26 mouse cellular contexts compared by ENCODE assay signal in genomic region chr9:102356516-102356915, GRCm38 (mm10). TPM values are rescaled to one million over a fixed set of nuclear protein-coding genes. Genes with fewer than 3 reads are reported as not detected.
DNase-seq lines count a peak whose midpoint lies in the region; ATAC-seq lines count a peak whose summit lies in the region.
"Had no signal": no experiment of that assay in that cellular context is flagged by ENCODE, and none has a peak within 500 bp of the region (broad histone marks: within the 10 kb centered on the region; RNA-seq: fewer than 3 reads in every experiment).

No protein-coding gene starts in this region.

- no peak overlapping the region for H3K27ac ChIP-seq in forebrain, embryonic 10.5 days
- no peak overlapping the region for H3K27ac ChIP-seq in forebrain, embryonic 12.5 days
- H3K27ac ChIP-seq in liver, embryonic 11.5 days (ENCODE audit: low read depth, low read length) = no peak overlapping the region
- H3K27ac ChIP-seq in liver, embryonic 12.5 days = no peak overlapping the region
- H3K27ac ChIP-seq: embryonic facial prominence, embryonic 10.5 days; embryonic facial prominence, embryonic 12.5 days had no signal

- no peak for ATAC-seq in forebrain, embryonic 12.5 days (ENCODE audit: low FRiP score)
- ATAC-seq in liver, embryonic 11.5 days (replicated peaks; ENCODE audit: low FRiP score) = no peak
- no peak for ATAC-seq in liver, embryonic 12.5 days
- ATAC-seq: activated CD4-positive, CD25-positive, alpha-beta regulatory T cell, adult 4 months; CD4-positive, CD25-positive, alpha-beta regulatory T cell, adult 4 months; forebrain, embryonic 14.5 days; forebrain, postnatal 0 days; Patski had no signal

- H3K9ac ChIP-seq in forebrain, embryonic 12.5 days = no peak overlapping the region
- no peak overlapping the region for H3K9ac ChIP-seq in liver, embryonic 11.5 days (ENCODE audit: low read depth, low read length)
- H3K9ac ChIP-seq in liver, embryonic 12.5 days = no peak overlapping the region
- H3K9ac ChIP-seq: embryonic facial prominence, embryonic 12.5 days; forebrain, postnatal 0 days had no signal

- H3K9me3 ChIP-seq in forebrain, embryonic 10.5 days = no peaks in the 10 kb centered on the region
- no peaks in the 10 kb centered on the region for H3K9me3 ChIP-seq in forebrain, embryonic 12.5 days
- H3K9me3 ChIP-seq in liver, embryonic 11.5 days (ENCODE audit: control insufficient read depth, low read length) = no peaks in the 10 kb centered on the region
- H3K9me3 ChIP-seq in liver, embryonic 12.5 days (replicated peaks) = no peaks in the 10 kb centered on the region
- H3K9me3 ChIP-seq: embryonic facial prominence, embryonic 10.5 days; embryonic facial prominence, embryonic 12.5 days had no signal

- peak; percentile 9 for DNase-seq in forebrain, embryonic 10.5 days (ENCODE audit: extremely low spot score, low spot score)
- DNase-seq in heart, adult 11 months = peak; percentile 76
- DNase-seq in heart, postnatal 36 days = no peak
- peak; percentile 22 for DNase-seq in liver, embryonic 11.5 days (ENCODE audit: low spot score)
- DNase-seq in testis, postnatal 10 days (ENCODE audit: low spot score) = peak; percentile 35
- no peak for DNase-seq in testis, postnatal 14 days (ENCODE audit: low spot score)
- DNase-seq: adrenal gland, adult 8-10 months; adrenal gland, postnatal 14 days; adrenal gland, postnatal 36 days; B cell, adult 2 months; cerebellum, adult 11-12 months; cerebellum, adult 2 months; cerebellum, adult 9-10 months; cerebellum, postnatal 10 days; cerebellum, postnatal 25 days; forebrain, postnatal 0 days had no signal

- intact Hi-C loops in heart, postnatal 36 days (cut with DNase I) = loop anchor here (10.0 kb wide), 2 partner anchors 322 to 432 kb away; no protein-coding TSS in a partner anchor

- 85% methylated on average over 10 of the region's 10 CpGs for WGBS in forebrain, embryonic 10.5 days
- 76% methylated on average over 10 of the region's 10 CpGs for WGBS in forebrain, embryonic 12.5 days
- WGBS in liver, embryonic 11.5 days = 34% methylated on average over 10 of the region's 10 CpGs
- 33% methylated on average over 10 of the region's 10 CpGs for WGBS in liver, embryonic 12.5 days (ENCODE audit: insufficient replicate concordance)

- peaks cover 31% of the 10 kb centered on the region for H3K4me1 ChIP-seq in forebrain, embryonic 10.5 days
- peaks cover 18% of the 10 kb centered on the region for H3K4me1 ChIP-seq in forebrain, embryonic 12.5 days
- no peaks in the 10 kb centered on the region for H3K4me1 ChIP-seq in liver, embryonic 11.5 days (replicated peaks; ENCODE audit: control insufficient read depth, insufficient read depth, low read length)
- peaks cover 11% of the 10 kb centered on the region; the same call in 1 of the 2 replicates for H3K4me1 ChIP-seq in liver, embryonic 12.5 days

- no peaks in the 10 kb centered on the region for H3K36me3 ChIP-seq in forebrain, embryonic 10.5 days (replicated peaks)
- H3K36me3 ChIP-seq in forebrain, embryonic 12.5 days (replicated peaks) = no peaks in the 10 kb centered on the region
- H3K36me3 ChIP-seq in liver, embryonic 11.5 days (ENCODE audit: control insufficient read depth, insufficient read depth, low read length) = no peaks in the 10 kb centered on the region
- H3K36me3 ChIP-seq in liver, embryonic 12.5 days = no peaks in the 10 kb centered on the region
- H3K36me3 ChIP-seq: embryonic facial prominence, embryonic 10.5 days; embryonic facial prominence, embryonic 12.5 days; G1E had no signal

- peaks cover 61% of the 10 kb centered on the region for H3K27me3 ChIP-seq in forebrain, embryonic 10.5 days (ENCODE audit: poor library complexity, severe bottlenecking)
- peaks cover 56% of the 10 kb centered on the region for H3K27me3 ChIP-seq in forebrain, embryonic 12.5 days
- peaks cover 47% of the 10 kb centered on the region for H3K27me3 ChIP-seq in liver, embryonic 11.5 days (replicated peaks; ENCODE audit: control insufficient read depth, insufficient read depth, low read length)
- peaks cover 59% of the 10 kb centered on the region for H3K27me3 ChIP-seq in liver, embryonic 12.5 days (replicated peaks)
- H3K27me3 ChIP-seq: CH12.LX had no signal

- no peak overlapping the region for H3K4me3 ChIP-seq in forebrain, embryonic 10.5 days
- no peak overlapping the region for H3K4me3 ChIP-seq in forebrain, embryonic 12.5 days (replicated peaks)
- no peak overlapping the region for H3K4me3 ChIP-seq in liver, embryonic 11.5 days (ENCODE audit: low read depth, low read length)
- no peak overlapping the region for H3K4me3 ChIP-seq in liver, embryonic 12.5 days
- H3K4me3 ChIP-seq: embryonic facial prominence, embryonic 10.5 days; embryonic facial prominence, embryonic 12.5 days had no signal

- no peak overlapping the region for H3K4me2 ChIP-seq in forebrain, embryonic 12.5 days
- no peak overlapping the region for H3K4me2 ChIP-seq in liver, embryonic 11.5 days
- H3K4me2 ChIP-seq in liver, embryonic 12.5 days = no peak overlapping the region
- H3K4me2 ChIP-seq: embryonic facial prominence, embryonic 12.5 days had no signal

RNA-seq across cellular contexts. Expression of gene Ephb1, which starts 2.0 kb away (rescaled TPM):
- 9.1 and 11.0 TPM in 2 replicates for polyA plus RNA-seq in forebrain, embryonic 10.5 days (2016; fragmentation: Nextera tagmentation; extraction: Ambion mirVana)
- 26.7 and 28.7 TPM in 2 replicates for polyA plus RNA-seq in forebrain, embryonic 12.5 days (2016; fragmentation: Nextera tagmentation; extraction: Ambion mirVana)
- 10 to 100 TPM; 15.5 to 22.4 TPM for total RNA-seq in heart, postnatal 36 days (2021)
- 0.69 and 0.70 TPM in 2 replicates for polyA plus RNA-seq in liver, embryonic 11.5 days (2014; fragmentation: Nextera tagmentation; extraction: Ambion mirVana)
- 0.42 and 0.44 TPM in 2 replicates for polyA plus RNA-seq in liver, embryonic 12.5 days (2016; fragmentation: Nextera tagmentation; extraction: Ambion mirVana)
- total RNA-seq: CH12.LX had no signal
- polyA plus RNA-seq: activated CD4-positive, CD25-positive, alpha-beta regulatory T cell, adult 4 months; CD4-positive, CD25-positive, alpha-beta regulatory T cell, adult 4 months; G1E had no signal

Comparison
In these comparisons a context has a peak if more than half of its experiments do, and no peak if none do; other contexts are left out.
1. DNase-seq: peak in forebrain, embryonic 10.5 days (single experiment), heart, adult 11 months (single experiment), liver, embryonic 11.5 days (single experiment) and testis, postnatal 10 days (single experiment); none in heart, postnatal 36 days (0 of 2) and testis, postnatal 14 days (single experiment).